Mouse (Mus musculus): ENCODE measurements around the gene Mrpl51. TPM values are rescaled to one million over a fixed set of nuclear protein-coding genes. Genes with fewer than 3 reads are reported as not detected.
A peak's percentile ranks its signal among the peaks of the same experiment; 100 is the strongest.
"Not testable (repeated sequence)": the region's sequence is repeated elsewhere in the genome, so short reads cannot be mapped to it uniquely, and the experiment has no call there.

Mrpl51 gene
- polyA plus RNA-seq, 1 experiment: 21.2 TPM

DNA sequence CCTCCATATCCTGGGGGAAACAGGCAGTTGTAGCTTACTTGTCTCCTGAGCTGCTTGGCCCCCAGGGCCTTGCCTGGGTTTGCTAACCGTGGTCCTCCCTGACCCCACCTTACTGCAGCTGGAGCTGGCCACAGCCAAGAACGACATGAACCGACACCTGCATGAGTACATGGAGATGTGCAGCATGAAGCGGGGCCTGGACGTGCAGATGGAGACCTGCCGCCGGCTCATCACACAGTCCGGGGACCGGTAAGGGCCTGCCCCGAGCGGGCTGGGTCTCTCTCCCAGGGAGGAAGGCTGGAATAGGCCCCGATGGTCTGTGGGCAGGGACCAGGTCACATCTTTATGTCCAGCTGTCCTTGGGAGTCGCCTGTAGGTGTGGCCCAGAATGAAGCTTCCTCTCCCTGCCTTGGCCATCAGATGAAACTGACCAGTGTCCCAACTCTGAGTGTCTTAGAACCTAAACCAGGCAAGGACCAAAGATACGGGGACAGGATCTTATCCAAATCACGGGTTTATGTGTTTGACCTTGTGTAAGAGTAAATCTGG is 32.6 kb upstream of the Mrpl51 start:
- Histone ChIP-seq H3K27ac (ENCODE audit: insufficient read depth, low read length) (no peak overlapping the region), H3K27me3 (ENCODE audit: control insufficient read depth, insufficient read depth, low read length) (no peaks in the 10 kb centered on the region), H3K4me3 (ENCODE audit: extremely low read depth, insufficient read depth, insufficient read length) (no peak overlapping the region), H3K36me3 (ENCODE audit: control insufficient read depth, insufficient read depth, low read length) (peaks cover 35% of the 10 kb centered on the region), H3K4me1 (ENCODE audit: control insufficient read depth, insufficient read depth, insufficient read length) (peaks cover 3% of the 10 kb centered on the region; the same call in 1 of the 2 replicates)
- no peak for DNase-seq (ENCODE audit: low read depth in 1 of 2, low spot score in 2 of 2)
- no peak for TF ChIP-seq POLR2A (IDR thresholded peaks at IDR 0.05; ENCODE audit: low read depth, low read length)
- TF ChIP-seq CTCF (IDR thresholded peaks at IDR 0.05; ENCODE audit: extremely low read depth, insufficient read depth, insufficient read length, insufficient replicate concordance): no peak
- 90% methylated on average over 15 of the region's 15 CpGs for WGBS

DNA sequence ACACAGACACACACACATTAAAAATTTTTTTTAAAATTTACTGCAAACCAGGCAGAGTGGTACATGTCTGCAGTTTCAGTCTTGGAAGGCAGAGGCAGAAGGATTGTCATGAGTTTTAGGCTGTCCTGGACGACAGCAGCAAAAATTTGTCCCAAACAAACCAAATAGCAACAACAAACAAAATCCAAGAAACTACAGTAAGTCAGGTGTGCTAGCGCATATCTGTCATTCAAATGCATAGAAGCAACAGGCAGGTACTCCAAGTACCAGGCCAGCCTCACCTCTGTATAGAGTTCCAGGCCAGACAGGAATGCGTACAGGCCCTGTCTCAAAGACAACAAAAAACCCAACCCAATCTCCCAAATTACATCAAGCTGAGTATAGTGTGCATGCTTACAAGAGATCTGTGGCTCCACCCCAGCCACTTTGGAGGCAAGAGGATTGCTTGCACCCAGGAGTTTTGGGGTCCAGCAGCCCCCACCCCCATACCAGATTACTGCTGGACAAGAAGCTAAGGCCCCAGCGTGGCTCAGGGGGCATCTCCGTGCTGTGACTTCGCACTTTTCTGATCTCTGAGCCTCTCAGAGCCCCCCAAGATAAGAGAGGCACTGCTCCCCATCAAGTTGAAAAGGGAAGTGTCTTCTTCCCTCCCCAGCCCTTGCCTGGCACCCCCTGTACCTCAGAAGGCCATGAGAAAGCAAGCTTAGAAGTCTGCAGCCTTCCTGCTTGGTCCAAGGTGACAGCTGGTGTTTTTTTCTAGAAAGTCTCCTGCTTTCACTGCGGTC is 31.6 kb upstream of the Mrpl51 start:
- peaks cover 35% of the 10 kb centered on the region for H3K36me3 ChIP-seq (ENCODE audit: control insufficient read depth, insufficient read depth, low read length)
- WGBS: 88% methylated on average over 7 of the region's 7 CpGs
- H3K27me3 ChIP-seq (ENCODE audit: control insufficient read depth, insufficient read depth, low read length): no peaks in the 10 kb centered on the region
- peaks cover 10% of the 10 kb centered on the region; the same call in 1 of the 2 replicates for H3K4me1 ChIP-seq (ENCODE audit: control insufficient read depth, insufficient read depth, insufficient read length)
- DNase-seq (ENCODE audit: low read depth in 1 of 2, low spot score in 2 of 2): no peak
- no peak overlapping the region for H3K4me3 ChIP-seq (ENCODE audit: extremely low read depth, insufficient read depth, insufficient read length)
- TF ChIP-seq POLR2A (IDR thresholded peaks at IDR 0.05; ENCODE audit: low read depth, low read length): no peak
- TF ChIP-seq CTCF (IDR thresholded peaks at IDR 0.05; ENCODE audit: extremely low read depth, insufficient read depth, insufficient read length, insufficient replicate concordance): no peak
- no peak overlapping the region for H3K27ac ChIP-seq (ENCODE audit: insufficient read depth, low read length)

DNA sequence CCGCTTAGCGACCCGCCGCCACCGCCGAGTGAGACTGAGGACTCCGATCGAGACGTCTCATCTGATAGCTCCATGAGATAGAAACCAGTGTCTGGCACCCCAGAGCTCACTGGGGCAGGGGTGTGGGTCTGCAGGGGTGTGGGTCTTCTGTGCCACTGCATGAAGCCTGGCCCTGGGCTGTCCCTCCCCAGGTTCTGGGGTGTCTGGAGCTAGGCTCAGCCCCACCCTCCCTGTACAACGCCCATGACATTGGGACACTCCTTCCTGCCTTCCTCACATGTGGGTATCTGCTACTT is 31.1 kb upstream of the Mrpl51 start:
- no peak for DNase-seq (ENCODE audit: low read depth in 1 of 2, low spot score in 2 of 2)
- Histone ChIP-seq H3K27ac (ENCODE audit: insufficient read depth, low read length) (no peak overlapping the region), H3K36me3 (ENCODE audit: control insufficient read depth, insufficient read depth, low read length) (peaks cover 31% of the 10 kb centered on the region), H3K4me3 (ENCODE audit: extremely low read depth, insufficient read depth, insufficient read length) (no peak overlapping the region), H3K4me1 (ENCODE audit: control insufficient read depth, insufficient read depth, insufficient read length) (peaks cover 10% of the 10 kb centered on the region; the same call in 1 of the 2 replicates), H3K27me3 (ENCODE audit: control insufficient read depth, insufficient read depth, low read length) (no peaks in the 10 kb centered on the region)
- WGBS: 76% methylated on average over 10 of the region's 10 CpGs
- TF ChIP-seq CTCF (IDR thresholded peaks at IDR 0.05; ENCODE audit: extremely low read depth, insufficient read depth, insufficient read length, insufficient replicate concordance) (no peak), POLR2A (IDR thresholded peaks at IDR 0.05; ENCODE audit: low read depth, low read length) (no peak)

- WGBS: 79% methylated on average over 22 of the region's 22 CpGs
- H3K4me3 ChIP-seq (ENCODE audit: extremely low read depth, insufficient read depth, insufficient read length): no peak overlapping the region
- TF ChIP-seq CTCF (IDR thresholded peaks at IDR 0.05; ENCODE audit: extremely low read depth, insufficient read depth, insufficient read length, insufficient replicate concordance): no peak
- TF ChIP-seq POLR2A (IDR thresholded peaks at IDR 0.05; ENCODE audit: low read depth, low read length): no peak
- H3K27me3 ChIP-seq (ENCODE audit: control insufficient read depth, insufficient read depth, low read length): no peaks in the 10 kb centered on the region
- H3K27ac ChIP-seq (ENCODE audit: insufficient read depth, low read length): peak overlapping the region; percentile 22; the same call in 1 of the 2 replicates
- H3K36me3 ChIP-seq (ENCODE audit: control insufficient read depth, insufficient read depth, low read length): peaks cover 31% of the 10 kb centered on the region
- H3K4me1 ChIP-seq (ENCODE audit: control insufficient read depth, insufficient read depth, insufficient read length): peaks cover 10% of the 10 kb centered on the region; the same call in 1 of the 2 replicates
- DNase-seq (ENCODE audit: low read depth in 1 of 2, low spot score in 2 of 2): no peak
Measured at GRCm38 (mm10) chr6:125160854-125161760, 30.5 kb upstream of the Mrpl51 start.

- H3K4me3 ChIP-seq (ENCODE audit: extremely low read depth, insufficient read depth, insufficient read length); H3K4me1 ChIP-seq (ENCODE audit: control insufficient read depth, insufficient read depth, insufficient read length); H3K27ac ChIP-seq (ENCODE audit: insufficient read depth, low read length); H3K27me3 ChIP-seq (ENCODE audit: control insufficient read depth, insufficient read depth, low read length): not testable (repeated sequence)
- WGBS: 19% methylated on average over 4 of the region's 5 CpGs
- DNase-seq (ENCODE audit: low read depth in 1 of 2, low spot score in 2 of 2): peak; percentile 61 to 69
- H3K36me3 ChIP-seq (ENCODE audit: control insufficient read depth, insufficient read depth, low read length): peaks cover 31% of the 10 kb centered on the region
- peak; percentile 33; the same call in 1 of the 2 replicates for TF ChIP-seq CTCF (IDR thresholded peaks at IDR 0.05; ENCODE audit: extremely low read depth, insufficient read depth, insufficient read length, insufficient replicate concordance)
Measured at GRCm38 (mm10) chr6:125161971-125162370, 29.6 kb upstream of the Mrpl51 start.

DNA sequence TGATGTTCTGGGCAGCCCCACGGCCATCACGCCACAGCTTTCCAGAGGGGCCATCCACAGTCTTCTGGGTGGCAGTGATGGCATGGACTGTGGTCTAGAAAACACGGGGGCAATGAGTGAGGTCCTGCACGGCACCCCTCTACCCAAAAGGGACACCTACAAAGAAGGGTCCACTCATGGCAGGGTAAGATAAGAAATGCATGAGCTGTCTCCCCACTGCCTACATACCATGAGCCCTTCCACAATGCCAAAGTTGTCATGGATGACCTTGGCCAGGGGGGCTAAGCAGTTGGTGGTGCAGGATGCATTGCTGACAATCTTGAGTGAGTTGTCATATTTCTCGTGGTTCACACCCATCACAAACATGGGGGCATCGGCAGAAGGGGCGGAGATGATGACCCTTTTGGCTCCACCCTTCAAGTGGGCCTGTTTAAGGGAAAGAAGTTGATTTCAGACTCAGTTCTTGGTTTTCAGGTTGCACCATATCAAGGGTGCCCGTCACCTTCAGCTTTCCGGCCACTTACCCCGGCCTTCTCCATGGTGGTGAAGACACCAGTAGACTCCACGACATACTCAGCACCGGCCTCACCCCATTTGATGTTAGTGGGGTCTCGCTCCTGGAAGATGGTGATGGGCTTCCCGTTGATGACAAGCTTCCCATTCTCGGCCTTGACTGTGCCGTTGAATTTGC is 28.8 kb upstream of the Mrpl51 start:
- WGBS: 77% methylated on average over 13 of the region's 16 CpGs
- H3K4me3 ChIP-seq (ENCODE audit: extremely low read depth, insufficient read depth, insufficient read length); H3K27ac ChIP-seq (ENCODE audit: insufficient read depth, low read length); H3K27me3 ChIP-seq (ENCODE audit: control insufficient read depth, insufficient read depth, low read length); DNase-seq (ENCODE audit: low read depth in 1 of 2, low spot score in 2 of 2); H3K4me1 ChIP-seq (ENCODE audit: control insufficient read depth, insufficient read depth, insufficient read length): not testable (repeated sequence)
- H3K36me3 ChIP-seq (ENCODE audit: control insufficient read depth, insufficient read depth, low read length): peaks cover 26% of the 10 kb centered on the region

All from spleen, adult 2 months (tissue).